Mouse (Mus musculus): ENCODE results near the gene Atp6v1g2.

DNA sequence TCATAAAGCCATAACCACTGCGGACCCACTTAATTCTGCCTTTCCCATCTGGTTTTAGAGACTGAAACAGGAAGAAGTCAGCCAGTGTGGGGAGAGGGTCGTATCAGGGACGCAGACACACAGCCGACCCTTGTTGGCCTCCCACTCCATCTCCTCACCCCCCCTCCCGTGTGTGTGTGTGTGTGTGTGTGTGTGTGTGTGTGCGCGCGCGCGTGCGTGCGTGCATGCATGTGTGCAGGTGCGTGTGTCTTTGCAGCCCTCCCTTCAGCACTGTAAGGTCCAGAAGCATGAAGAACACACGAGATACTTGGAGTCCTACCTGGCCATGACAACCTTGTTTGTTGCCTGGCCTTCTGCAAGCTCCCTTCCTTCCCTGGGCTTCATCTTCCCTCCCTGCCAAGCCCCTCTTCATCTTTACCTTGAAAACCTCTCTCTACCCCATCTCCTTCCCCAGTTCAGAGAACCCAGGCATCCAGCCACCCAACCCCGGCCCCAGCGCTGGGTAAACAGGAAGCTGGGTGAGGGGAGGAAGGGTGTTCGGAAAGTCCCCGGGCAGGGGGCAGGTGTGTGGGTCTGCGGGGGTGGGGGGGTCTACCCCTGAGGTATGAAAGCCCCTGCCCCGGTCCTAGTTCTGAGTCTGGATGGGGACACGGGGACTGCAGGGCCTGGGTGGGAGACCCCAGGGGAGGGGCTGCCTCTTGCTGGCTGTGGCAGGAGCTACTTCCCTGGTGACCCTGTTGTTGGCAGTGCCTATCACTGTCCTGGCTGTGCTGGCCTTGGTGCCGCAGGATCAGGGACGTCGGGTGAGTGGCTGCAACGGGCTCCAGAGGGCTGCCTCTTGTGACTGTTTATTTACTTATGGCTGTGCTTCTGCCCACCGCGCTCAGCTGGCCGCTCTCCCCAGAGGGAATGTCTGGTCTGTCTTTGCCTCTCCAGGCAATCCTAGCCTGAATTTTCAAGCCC, 39.3 kb upstream of the Atp6v1g2 start, which contains the start of gene Ltb:
- TF ChIP-seq CTCF (IDR thresholded peaks at IDR 0.05; ENCODE audit: low read depth) (no peak), EP300 (optimal IDR thresholded peaks at IDR 0.05) (no peak)

Measured in stomach, postnatal 0 days (tissue).